Mouse (Mus musculus): ENCODE measurements around the gene Irgq. TPM values are rescaled to one million over a fixed set of nuclear protein-coding genes. Genes with fewer than 3 reads are reported as not detected.
A peak's percentile ranks its signal among the peaks of the same experiment; 100 is the strongest.

The Irgq gene
- total and polyA plus RNA-seq, 3 experiments, result 12.9 to 17.4 (median 16.1) TPM

DNA sequence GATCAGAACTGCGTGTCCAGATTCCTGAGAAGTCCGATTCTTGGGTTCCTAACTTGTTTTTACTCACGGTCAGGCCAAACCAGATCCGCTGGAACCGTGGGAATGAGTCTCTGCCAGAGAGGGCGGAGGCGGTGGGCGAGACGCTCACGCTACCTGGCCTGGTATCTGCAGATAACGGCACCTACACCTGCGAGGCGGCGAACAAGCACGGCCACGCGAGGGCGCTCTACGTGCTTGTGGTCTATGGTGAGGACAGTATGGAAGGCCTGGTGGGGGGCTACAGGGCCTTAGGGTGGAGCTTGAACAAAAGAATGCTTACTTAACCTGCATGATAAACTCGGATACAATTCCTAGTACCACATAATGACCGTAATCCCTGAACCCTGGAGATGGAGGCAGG is 29.0 kb upstream of the Irgq start:
- no peak for DNase-seq
- WGBS, result 40% methylated on average over 21 of the region's 21 CpGs
- TF ChIP-seq EP300 (IDR thresholded peaks at IDR 0.05; ENCODE audit: insufficient read depth, low read depth, low read length) (no peak), CTCF (IDR thresholded peaks at IDR 0.05) (peak; percentile 53)
- Histone ChIP-seq H3K4me1 (ENCODE audit: control insufficient read depth, insufficient read depth, low read length) (no peaks in the 10 kb centered on the region), H3K27ac (no peak overlapping the region), H3K36me3 (ENCODE audit: control insufficient read depth, insufficient read depth, low read length) (no peaks in the 10 kb centered on the region), H3K27me3 (ENCODE audit: control insufficient read depth, insufficient read depth, low read length) (peaks cover 8% of the 10 kb centered on the region), H3K4me3 (no peak overlapping the region), H3K9ac (ENCODE audit: low read depth, low read length) (no peak overlapping the region), H3K79me2 (replicated peaks; ENCODE audit: control insufficient read depth, insufficient read depth, low read length) (no peaks in the 10 kb centered on the region)
- intact Hi-C loops (cut with DNase I), result no loop called here

GRCm38 (mm10) chr7:24504004-24504403 is 26.5 kb upstream of the Irgq start:
- no peak overlapping the region for H3K9ac ChIP-seq (ENCODE audit: low read depth, low read length)

GRCm38 (mm10) chr7:24504868-24505267 is 25.6 kb upstream of the Irgq start:
- Histone ChIP-seq H3K36me3 (ENCODE audit: control insufficient read depth, insufficient read depth, low read length) (no peaks in the 10 kb centered on the region), H3K79me2 (replicated peaks; ENCODE audit: control insufficient read depth, insufficient read depth, low read length) (no peaks in the 10 kb centered on the region), H3K27ac (no peak overlapping the region), H3K27me3 (ENCODE audit: control insufficient read depth, insufficient read depth, low read length) (peaks cover 5% of the 10 kb centered on the region), H3K4me1 (ENCODE audit: control insufficient read depth, insufficient read depth, low read length) (0 out of 2 replicates have a peak, but pooled peaks cover 1% of the 10 kb centered on the region), H3K9ac (ENCODE audit: low read depth, low read length) (no peak overlapping the region), H3K4me3 (no peak overlapping the region)
- WGBS, result 26% methylated on average over 4 of the region's 4 CpGs
- no peak for DNase-seq
- intact Hi-C loops (cut with DNase I), result loop anchor here (5.0 kb wide), 1 partner anchor 33 kb away; no protein-coding TSS in a partner anchor
- TF ChIP-seq CTCF (IDR thresholded peaks at IDR 0.05) (no peak), EP300 (IDR thresholded peaks at IDR 0.05; ENCODE audit: insufficient read depth, low read depth, low read length) (no peak), POLR2A (IDR thresholded peaks at IDR 0.05; ENCODE audit: insufficient read depth, low read depth, low read length) (no peak)

More at GRCm38 (mm10) chr7:24504004-24504403, 26.5 kb upstream of the Irgq start:
- Histone ChIP-seq H3K27me3 (ENCODE audit: control insufficient read depth, insufficient read depth, low read length) (peaks cover 8% of the 10 kb centered on the region), H3K36me3 (ENCODE audit: control insufficient read depth, insufficient read depth, low read length) (no peaks in the 10 kb centered on the region), H3K4me1 (ENCODE audit: control insufficient read depth, insufficient read depth, low read length) (0 out of 2 replicates have a peak, but pooled peaks cover 1% of the 10 kb centered on the region), H3K4me3 (no peak overlapping the region), H3K79me2 (replicated peaks; ENCODE audit: control insufficient read depth, insufficient read depth, low read length) (no peaks in the 10 kb centered on the region), H3K27ac (no peak overlapping the region)
- no peak for DNase-seq
- no peak for TF ChIP-seq EP300 (IDR thresholded peaks at IDR 0.05; ENCODE audit: insufficient read depth, low read depth, low read length)
- intact Hi-C loops (cut with DNase I), result no loop called here
- 14% methylated on average over 8 of the region's 10 CpGs for WGBS

- DNase-seq, result no peak
- 53% methylated on average over 15 of the region's 15 CpGs for WGBS
- H3K36me3 ChIP-seq (ENCODE audit: control insufficient read depth, insufficient read depth, low read length), result no peaks in the 10 kb centered on the region
- H3K9ac ChIP-seq (ENCODE audit: low read depth, low read length), result no peak overlapping the region
- peak overlapping the region; percentile 91; the same call in 1 of the 2 replicates for H3K27ac ChIP-seq
- intact Hi-C loops (cut with DNase I), result loop anchor here (2.0 to 5.0 kb wide), 2 partner anchors 23 to 33 kb away; partner anchors contain the start of gene Cadm4
- H3K27me3 ChIP-seq (ENCODE audit: control insufficient read depth, insufficient read depth, low read length), result peaks cover 3% of the 10 kb centered on the region; the same call in 1 of the 2 replicates
- TF ChIP-seq POLR2A (IDR thresholded peaks at IDR 0.05; ENCODE audit: insufficient read depth, low read depth, low read length) (no peak), CTCF (IDR thresholded peaks at IDR 0.05) (no peak), EP300 (IDR thresholded peaks at IDR 0.05; ENCODE audit: insufficient read depth, low read depth, low read length) (no peak)
- H3K79me2 ChIP-seq (replicated peaks; ENCODE audit: control insufficient read depth, insufficient read depth, low read length), result no peaks in the 10 kb centered on the region
- 0 out of 2 replicates have a peak, but pooled peaks cover 1% of the 10 kb centered on the region for H3K4me1 ChIP-seq (ENCODE audit: control insufficient read depth, insufficient read depth, low read length)
- H3K4me3 ChIP-seq, result no peak overlapping the region
Measured at GRCm38 (mm10) chr7:24505447-24506064, 24.9 kb upstream of the Irgq start.

GRCm38 (mm10) chr7:24506065-24506459 is 24.4 kb upstream of the Irgq start:
- H3K27me3 ChIP-seq (ENCODE audit: control insufficient read depth, insufficient read depth, low read length), result peaks cover 3% of the 10 kb centered on the region; the same call in 1 of the 2 replicates
- WGBS, result 21% methylated on average over 3 of the region's 3 CpGs
- H3K79me2 ChIP-seq (replicated peaks; ENCODE audit: control insufficient read depth, insufficient read depth, low read length), result no peaks in the 10 kb centered on the region
- peak overlapping the region; percentile 91; the same call in 1 of the 2 replicates for H3K27ac ChIP-seq
- H3K4me3 ChIP-seq, result no peak overlapping the region
- 0 out of 2 replicates have a peak, but pooled peaks cover 1% of the 10 kb centered on the region for H3K4me1 ChIP-seq (ENCODE audit: control insufficient read depth, insufficient read depth, low read length)
- no peak overlapping the region for H3K9ac ChIP-seq (ENCODE audit: low read depth, low read length)
- H3K36me3 ChIP-seq (ENCODE audit: control insufficient read depth, insufficient read depth, low read length), result no peaks in the 10 kb centered on the region
- no peak for DNase-seq
- intact Hi-C loops (cut with DNase I), result loop anchor here (2.0 to 5.0 kb wide), 2 partner anchors 23 to 34 kb away; partner anchors contain the start of gene Cadm4
- TF ChIP-seq CTCF (IDR thresholded peaks at IDR 0.05), result no peak
- TF ChIP-seq POLR2A (IDR thresholded peaks at IDR 0.05; ENCODE audit: insufficient read depth, low read depth, low read length), result no peak
- TF ChIP-seq EP300 (IDR thresholded peaks at IDR 0.05; ENCODE audit: insufficient read depth, low read depth, low read length), result no peak

- intact Hi-C loops (cut with DNase I), result loop anchor here (2.0 to 5.0 kb wide), 2 partner anchors 24 to 34 kb away; partner anchors contain the start of gene Cadm4
- WGBS, result 2% methylated on average over 12 of the region's 12 CpGs
Measured at GRCm38 (mm10) chr7:24506476-24506837, 24.0 kb upstream of the Irgq start.

More at GRCm38 (mm10) chr7:24506476-24506837, 24.0 kb upstream of the Irgq start:
- H3K4me3 ChIP-seq, result peak overlapping the region; percentile 92
- peak overlapping the region; percentile 91 for H3K27ac ChIP-seq
- TF ChIP-seq CTCF (IDR thresholded peaks at IDR 0.05), result no peak
- TF ChIP-seq POLR2A (IDR thresholded peaks at IDR 0.05; ENCODE audit: insufficient read depth, low read depth, low read length), result no peak
- TF ChIP-seq EP300 (IDR thresholded peaks at IDR 0.05; ENCODE audit: insufficient read depth, low read depth, low read length), result no peak
- peak in 1 of 2 experiments; percentile 57 for DNase-seq
- H3K4me1 ChIP-seq (ENCODE audit: control insufficient read depth, insufficient read depth, low read length), result 0 out of 2 replicates have a peak, but pooled peaks cover 1% of the 10 kb centered on the region
- H3K79me2 ChIP-seq (replicated peaks; ENCODE audit: control insufficient read depth, insufficient read depth, low read length), result no peaks in the 10 kb centered on the region
- H3K27me3 ChIP-seq (ENCODE audit: control insufficient read depth, insufficient read depth, low read length), result peaks cover 2% of the 10 kb centered on the region; the same call in 1 of the 2 replicates
- H3K9ac ChIP-seq (ENCODE audit: low read depth, low read length), result peak overlapping the region; percentile 95
- H3K36me3 ChIP-seq (ENCODE audit: control insufficient read depth, insufficient read depth, low read length), result no peaks in the 10 kb centered on the region

Data from heart, adult 2 months (tissue).